Mouse (Mus musculus) intestine, embryonic 14.5 days (tissue): Measurements from ENCODE around the gene Vmn1r235. TPM values are rescaled to one million over a fixed set of nuclear protein-coding genes. Genes with fewer than 3 reads are reported as not detected.
"Not testable (repeated sequence)": the region's sequence is repeated elsewhere in the genome, so short reads cannot be mapped to it uniquely, and the experiment has no call there.

ENCODE experiments used
- ATAC-seq: fragments of 200-750 bp; cut with Nextera tagmentation; replicated peaks from 2 replicates; pipeline ENCODE4 v1.8.0; 2017; ENCODE audit warnings: low read depth, moderate number of reproducible peaks, moderate TSS enrichment, moderate library complexity; ENCODE audit not compliant: low FRiP score, low TSS enrichment
- DNase-seq: peaks from one replicate; pipeline ENCODE4 v3.0.0-alpha.2; 2018; ENCODE audit warnings: low spot score
- H3K27ac ChIP-seq: fragments of 300-500 bp; sonication (generic); 2 replicates; pipeline ENCODE4 v1.5.1; 2014; ENCODE audit warnings: low read depth, mild to moderate bottlenecking, control low read depth
- H3K27me3 ChIP-seq: fragments of 300-500 bp; sonication (generic); replicated peaks from 2 replicates; pipeline ENCODE4 v1.6.1; 2014; ENCODE audit warnings: low read length, control low read depth; ENCODE audit not compliant: control insufficient read depth, insufficient read depth
- H3K36me3 ChIP-seq: fragments of 300-500 bp; sonication (generic); 2 replicates; pipeline ENCODE4 v1.6.1; 2014; ENCODE audit warnings: low read length, control low read depth; ENCODE audit not compliant: control insufficient read depth, insufficient read depth
- H3K4me1 ChIP-seq: fragments of 300-500 bp; sonication (generic); replicated peaks from 2 replicates; pipeline ENCODE4 v1.6.1; 2014; ENCODE audit warnings: low read length, control low read depth, mixed read lengths; ENCODE audit not compliant: control insufficient read depth, insufficient read depth
- H3K4me2 ChIP-seq: fragments of 300-500 bp; sonication (generic); 2 replicates; pipeline ENCODE4 v1.6.1; 2014; ENCODE audit warnings: low read length
- H3K4me3 ChIP-seq: fragments of 300-500 bp; sonication (generic); 2 replicates; pipeline ENCODE4 v1.5.1; 2014; ENCODE audit warnings: low read depth, low read length, control low read depth, mixed read lengths
- H3K9ac ChIP-seq: fragments of 300-500 bp; sonication (generic); 2 replicates; pipeline ENCODE4 v1.6.1; 2014; ENCODE audit warnings: mild to moderate bottlenecking, low read length
- H3K9me3 ChIP-seq: fragments of 300-500 bp; sonication (generic); 2 replicates; pipeline ENCODE4 v1.6.1; 2016; ENCODE audit warnings: low read length, control low read depth; ENCODE audit not compliant: control insufficient read depth
- WGBS: fragments of 180-500 bp; shearing (Covaris S2); extraction: QIAGEN DNeasy Blood & Tissue Kit; methylation state at CpG from one replicate; pipeline ENCODE4 v1.1.7; 2014; 5-methylcytosine and 5-hydroxymethylcytosine counted together
- polyA plus RNA-seq: library from polyadenylated mRNA; unstranded; fragments of >200 nt; fragmentation: Nextera tagmentation; extraction: Ambion mirVana; gene quantifications from 2 replicates; pipeline ENCODE4 v1.2.1, GENCODE M21; 2014

Vmn1r235 gene
- not detected in 2 replicates for polyA plus RNA-seq

DNA sequence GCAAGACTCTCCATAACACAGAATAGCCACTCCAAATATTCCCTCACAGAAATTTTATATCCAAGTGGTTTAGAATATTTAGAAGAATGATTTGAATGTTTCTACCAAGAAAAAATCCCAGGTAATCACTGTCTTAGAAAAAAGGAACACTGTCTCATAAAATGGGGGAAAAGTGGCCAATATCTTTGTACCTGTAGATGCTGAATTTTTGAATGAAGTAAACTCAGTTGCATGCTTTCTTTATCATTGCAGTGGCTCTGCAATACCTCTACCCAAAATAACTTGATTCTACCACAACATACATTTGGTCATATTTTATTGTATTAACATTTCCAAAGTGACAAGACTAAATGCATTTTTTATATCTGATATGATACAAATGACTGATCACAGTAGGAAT, at the start of gene Vmn1r235:
Gene Vmn1r235, plus strand, starts transcription at position 301 of the 400 bp plus-strand sequence.
- no peaks in the 10 kb centered on the region for H3K36me3 ChIP-seq
- H3K9me3 ChIP-seq = no peaks in the 10 kb centered on the region
- H3K4me3 ChIP-seq = no peak within 1 kb of the TSS
- no peak within 1 kb of the TSS for H3K27ac ChIP-seq
- H3K27me3 ChIP-seq = no peaks in the 10 kb centered on the region
- no peak within 1 kb of the TSS for H3K9ac ChIP-seq
- no peak within 1 kb of the TSS for H3K4me2 ChIP-seq
- no peaks in the 10 kb centered on the region for H3K4me1 ChIP-seq
- DNase-seq (no peak), ATAC-seq (no peak)

DNA sequence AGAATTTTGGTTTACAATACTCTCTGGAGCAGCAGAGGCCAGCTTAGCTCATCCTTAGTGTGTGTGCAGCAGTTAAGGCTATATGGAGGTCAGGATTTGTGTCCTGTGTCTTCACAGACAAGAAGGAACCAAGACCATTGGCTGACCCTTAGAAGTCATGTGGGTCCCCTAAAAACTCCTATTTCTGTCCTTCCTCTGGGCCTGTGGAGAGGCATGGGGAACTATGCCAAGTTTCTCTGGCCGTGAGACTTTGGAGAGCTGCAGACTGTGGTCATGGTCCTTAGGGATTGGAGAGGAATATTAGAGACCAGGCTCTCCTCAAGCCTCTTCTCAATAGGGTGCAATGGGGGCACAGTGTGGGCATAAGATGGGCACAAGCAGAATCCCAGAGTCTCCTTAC, 45.1 kb upstream of the Vmn1r235 start:
- not testable (repeated sequence) for H3K4me1 ChIP-seq, H3K36me3 ChIP-seq, DNase-seq, H3K27ac ChIP-seq, H3K4me2 ChIP-seq, H3K4me3 ChIP-seq, H3K9ac ChIP-seq, H3K27me3 ChIP-seq, H3K9me3 ChIP-seq, ATAC-seq
- WGBS = 78% methylated on average over 1 of the region's 1 CpGs

DNA sequence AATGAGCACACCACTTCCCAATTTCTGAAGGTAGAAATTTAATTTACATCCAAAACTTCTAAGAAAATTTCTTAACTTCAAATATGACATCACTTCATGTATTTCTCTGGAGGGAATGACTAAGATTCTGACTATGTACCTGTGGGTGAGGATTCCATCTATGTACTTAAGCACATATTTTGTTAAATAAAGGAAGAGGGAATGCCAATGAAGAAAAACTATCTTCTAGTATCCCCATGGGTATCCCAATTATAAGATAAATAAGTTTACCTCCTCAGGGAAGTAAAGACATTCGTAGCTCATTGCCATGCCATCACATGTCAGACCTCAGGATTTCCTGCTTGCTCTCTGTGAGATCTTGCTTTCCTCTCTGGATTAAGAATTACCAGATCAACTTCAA, 30.4 kb upstream of the Vmn1r235 start, which contains the start of gene Vmn1r234:
Gene Vmn1r234, plus strand, starts transcription at position 301 of the 400 bp plus-strand sequence.
- H3K36me3 ChIP-seq = no peaks in the 10 kb centered on the region
- no peak within 1 kb of the TSS for H3K4me2 ChIP-seq
- no peak for DNase-seq
- no peaks in the 10 kb centered on the region for H3K4me1 ChIP-seq
- H3K9ac ChIP-seq = no peak within 1 kb of the TSS
- no peaks in the 10 kb centered on the region for H3K9me3 ChIP-seq
- H3K27ac ChIP-seq = no peak within 1 kb of the TSS
- no peak within 1 kb of the TSS for H3K4me3 ChIP-seq
- WGBS = 86% methylated on average over 1 of the region's 1 CpGs
- H3K27me3 ChIP-seq = no peaks in the 10 kb centered on the region
- no peak for ATAC-seq

DNA sequence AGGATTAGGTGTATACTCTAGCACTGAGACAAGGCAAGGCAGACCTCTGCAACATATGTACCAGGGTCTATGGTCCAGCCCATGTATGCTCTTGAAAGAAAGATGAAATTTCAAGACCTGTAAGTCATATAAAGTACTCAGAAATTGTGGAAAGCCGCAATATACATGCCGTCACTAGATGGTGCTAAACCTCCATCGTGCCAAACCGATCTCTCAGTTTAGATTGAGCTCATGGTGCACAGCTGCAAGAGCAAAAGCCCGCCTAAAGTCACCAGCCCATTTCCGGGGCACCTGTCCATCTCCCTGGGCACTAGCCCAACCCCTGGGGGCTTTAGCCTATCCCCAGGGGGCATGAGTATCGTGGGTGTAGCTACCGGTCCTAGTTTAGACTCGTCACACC, 24.6 kb upstream of the Vmn1r235 start:
- peak; percentile 75 for DNase-seq
- Histone ChIP-seq H3K4me3 (no peak overlapping the region), H3K4me2 (no peak overlapping the region), H3K27me3 (no peaks in the 10 kb centered on the region), H3K4me1 (no peaks in the 10 kb centered on the region), H3K9ac (no peak overlapping the region), H3K9me3 (no peaks in the 10 kb centered on the region), H3K27ac (no peak overlapping the region), H3K36me3 (no peaks in the 10 kb centered on the region)
- peak; percentile 40; the same call in 1 of the 2 replicates for ATAC-seq
- 37% methylated on average over 9 of the region's 9 CpGs for WGBS

DNA sequence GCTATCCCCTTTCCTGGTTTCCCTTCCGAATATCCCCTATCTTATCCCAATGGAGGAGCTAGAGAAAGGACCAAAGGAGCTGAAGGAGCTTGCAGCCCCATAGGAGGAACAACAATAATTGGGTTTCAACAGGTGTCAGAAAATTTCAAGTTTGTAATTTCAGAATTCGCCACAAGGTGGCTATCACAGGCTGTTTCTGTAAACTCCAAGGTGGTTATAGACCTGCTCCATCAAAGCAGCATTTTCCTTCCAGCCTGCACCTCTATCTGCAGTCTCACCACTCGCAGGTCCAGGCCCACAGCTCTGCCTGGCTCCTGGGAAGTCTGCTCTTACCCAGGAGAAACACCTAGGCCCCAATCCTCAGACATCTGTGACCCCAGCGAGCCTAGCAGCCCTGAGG, 15.9 kb downstream of the Vmn1r235 start:
- 13% methylated on average over 4 of the region's 4 CpGs for WGBS
- Histone ChIP-seq H3K27ac (no peak overlapping the region), H3K27me3 (no peaks in the 10 kb centered on the region), H3K9me3 (no peaks in the 10 kb centered on the region), H3K4me3 (no peak overlapping the region), H3K9ac (no peak overlapping the region), H3K4me1 (no peaks in the 10 kb centered on the region), H3K36me3 (no peaks in the 10 kb centered on the region), H3K4me2 (no peak overlapping the region)
- no peak for DNase-seq
- peak; percentile 58; the same call in 1 of the 2 replicates for ATAC-seq

DNA sequence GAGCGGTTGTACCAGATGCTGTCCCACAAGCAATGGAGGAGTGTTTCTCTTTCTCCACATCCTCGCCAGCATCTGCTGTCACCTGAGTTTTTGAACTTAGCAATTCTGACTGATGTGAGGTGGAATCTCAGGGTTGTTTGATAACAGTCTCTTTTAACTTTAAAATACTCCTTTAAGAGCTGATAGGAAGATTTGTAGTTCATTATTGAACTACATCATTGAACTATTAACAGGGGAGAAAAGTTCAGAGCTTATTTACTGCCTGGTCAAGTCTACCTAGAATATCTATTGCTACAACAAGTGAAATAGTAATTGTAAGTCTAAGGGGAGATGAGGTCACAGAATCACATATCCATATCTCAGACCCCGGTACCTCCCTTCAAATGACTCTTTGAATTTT, 26.4 kb downstream of the Vmn1r235 start, which contains the start of gene Vmn1r236:
Gene Vmn1r236, plus strand, starts transcription at position 301 of the 400 bp plus-strand sequence.
- Histone ChIP-seq H3K36me3 (no peaks in the 10 kb centered on the region), H3K9me3 (no peaks in the 10 kb centered on the region), H3K4me1 (no peaks in the 10 kb centered on the region), H3K4me3 (no peak within 1 kb of the TSS), H3K9ac (no peak within 1 kb of the TSS), H3K4me2 (no peak within 1 kb of the TSS), H3K27me3 (no peaks in the 10 kb centered on the region), H3K27ac (no peak within 1 kb of the TSS)
- ATAC-seq (no peak), DNase-seq (no peak)
- WGBS = 74% methylated on average over 3 of the region's 3 CpGs

DNA sequence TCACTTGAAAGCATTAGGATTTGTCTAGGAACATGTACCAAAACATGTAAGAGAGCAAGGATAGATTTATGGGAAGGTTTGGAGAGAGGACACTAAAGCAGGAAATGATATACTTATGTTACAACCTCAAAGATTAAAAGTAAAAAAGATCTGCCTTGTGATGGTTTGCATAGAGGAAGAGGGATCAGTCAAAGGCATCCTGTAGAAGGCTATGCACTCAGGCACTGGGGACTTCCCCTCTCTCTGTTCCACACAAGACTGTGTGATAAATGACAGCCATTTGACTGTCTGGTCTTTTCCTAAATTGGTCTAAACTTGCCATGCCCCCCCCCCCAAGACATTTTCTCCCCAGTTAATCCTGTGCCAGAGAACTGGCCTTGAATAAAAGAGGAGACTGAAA, 28.2 kb downstream of the Vmn1r235 start:
- H3K4me1 ChIP-seq = no peaks in the 10 kb centered on the region
- H3K4me2 ChIP-seq = no peak overlapping the region
- no peak for DNase-seq
- H3K9me3 ChIP-seq = no peaks in the 10 kb centered on the region
- no peak overlapping the region for H3K4me3 ChIP-seq
- H3K36me3 ChIP-seq = no peaks in the 10 kb centered on the region
- H3K27me3 ChIP-seq = no peaks in the 10 kb centered on the region
- no peak overlapping the region for H3K9ac ChIP-seq
- ATAC-seq = no peak
- no peak overlapping the region for H3K27ac ChIP-seq

DNA sequence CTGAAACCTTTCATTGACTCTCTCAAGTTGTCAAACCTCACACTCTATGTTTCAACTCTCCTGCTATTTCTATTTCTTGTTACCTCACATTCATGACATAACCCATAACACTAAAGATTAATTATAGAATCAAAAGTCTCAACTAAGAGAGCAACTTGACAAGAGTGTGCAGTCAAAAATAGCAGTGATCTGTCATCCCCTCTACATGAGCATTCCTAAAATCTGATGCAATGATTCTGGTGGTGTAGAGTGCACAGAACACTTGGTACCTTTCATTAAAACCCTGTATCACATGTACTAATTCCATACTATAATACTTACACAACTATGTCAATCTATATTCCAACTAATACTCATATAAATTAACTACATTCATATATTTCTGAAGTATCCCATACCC, 33.5 kb downstream of the Vmn1r235 start:
- Histone ChIP-seq H3K27me3 (no peaks in the 10 kb centered on the region), H3K9ac (no peak overlapping the region), H3K9me3 (no peaks in the 10 kb centered on the region), H3K27ac (no peak overlapping the region), H3K4me1 (no peaks in the 10 kb centered on the region), H3K36me3 (no peaks in the 10 kb centered on the region), H3K4me2 (no peak overlapping the region), H3K4me3 (no peak overlapping the region)
- DNase-seq = no peak
- ATAC-seq = no peak

DNA sequence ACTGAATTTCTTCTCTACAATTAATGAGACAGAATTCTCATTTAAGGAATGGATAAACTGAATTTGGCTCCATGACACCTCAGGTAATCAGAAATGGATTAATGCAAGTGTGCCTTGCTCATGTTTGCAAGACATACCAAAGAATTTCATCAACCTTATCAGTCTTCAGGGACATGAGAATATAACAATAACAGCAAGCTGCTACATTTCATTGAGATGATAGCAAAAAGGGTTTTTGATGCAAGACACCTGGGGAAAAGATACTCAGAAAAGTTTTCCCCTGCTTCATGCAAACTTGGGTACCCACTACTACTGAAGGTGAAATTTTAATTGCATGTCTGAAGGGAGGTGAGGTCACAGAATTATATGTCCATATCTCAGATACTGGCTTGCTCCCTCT, 55.4 kb downstream of the Vmn1r235 start, which contains the start of gene Vmn1r237:
Gene Vmn1r237, plus strand, starts transcription at position 301 of the 400 bp plus-strand sequence.
- no peak for ATAC-seq
- H3K9ac ChIP-seq = no peak within 1 kb of the TSS
- no peaks in the 10 kb centered on the region for H3K9me3 ChIP-seq
- H3K4me3 ChIP-seq = no peak within 1 kb of the TSS
- no peaks in the 10 kb centered on the region for H3K4me1 ChIP-seq
- H3K27ac ChIP-seq = no peak within 1 kb of the TSS
- H3K36me3 ChIP-seq = no peaks in the 10 kb centered on the region
- no peak for DNase-seq
- no peaks in the 10 kb centered on the region for H3K27me3 ChIP-seq
- H3K4me2 ChIP-seq = no peak within 1 kb of the TSS
